Mouse (Mus musculus) olfactory bulb, adult 2 months (tissue): Measurements from ENCODE around the gene Cbx8.

ENCODE experiments used
- CTCF ChIP-seq: fragments of 200-500 bp; IDR thresholded peaks from 2 replicates; pipeline ENCODE4 v1.5.1; 2012; ENCODE audit warnings: low read depth, mild to moderate bottlenecking, low read length, moderate library complexity; ENCODE audit not compliant: insufficient read depth
- POLR2A ChIP-seq: fragments of 200-500 bp; IDR thresholded peaks from 2 replicates; pipeline ENCODE4 v1.6.1; 2012; ENCODE audit warnings: mild to moderate bottlenecking, low read depth, low read length, moderate library complexity; ENCODE audit not compliant: insufficient read depth

DNA sequence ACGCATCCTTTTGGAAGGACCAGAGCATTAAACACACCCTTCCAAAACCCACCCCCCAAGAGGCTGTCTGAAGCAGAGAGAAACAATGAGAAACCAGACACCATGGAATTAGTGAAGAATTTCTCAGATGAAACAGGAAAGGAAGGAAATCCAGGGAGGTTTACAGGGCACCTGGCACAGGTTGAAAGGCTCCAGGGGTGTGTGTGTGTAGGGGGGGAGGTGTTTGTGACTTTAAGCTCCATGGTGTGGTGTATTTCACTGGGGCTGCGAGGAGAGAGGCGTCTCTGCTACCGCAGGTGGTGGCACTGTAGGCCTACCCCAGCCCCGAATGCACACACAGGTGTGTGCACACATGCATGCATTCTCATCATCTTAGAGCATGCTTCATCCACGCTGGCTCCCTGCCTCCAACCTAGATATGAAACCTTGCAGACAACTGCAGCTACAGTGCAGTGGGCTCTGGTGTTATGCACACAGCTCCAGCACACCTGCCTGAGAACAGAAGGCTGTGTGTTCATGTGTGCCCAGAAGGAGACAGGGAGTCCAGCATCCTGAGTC is 33.2 kb upstream of the Cbx8 start:
- TF ChIP-seq CTCF (no peak), POLR2A (no peak)
